Mouse (Mus musculus): ENCODE data around the gene Antxrl. TPM values are rescaled to one million over a fixed set of nuclear protein-coding genes. Genes with fewer than 3 reads are reported as not detected.

Antxrl gene
- polyA plus RNA-seq, 1 experiment from 2014 or later = not detected

GRCm38 (mm10) chr14:34107594-34107993, 55.1 kb downstream of the Antxrl start:
- ATAC-seq (replicated peaks; ENCODE audit: insufficient number of reproducible peaks, low FRiP score, low TSS enrichment) = no peak
- no peak overlapping the region for H3K4me3 ChIP-seq (ENCODE audit: low read depth, low read length)
- WGBS (ENCODE audit: insufficient replicate concordance) = 76% methylated on average over 4 of the region's 4 CpGs

GRCm38 (mm10) chr14:34114311-34114710, 61.8 kb downstream of the Antxrl start:
- H3K36me3 ChIP-seq (ENCODE audit: control insufficient read depth, insufficient read depth, low read length) = no peaks in the 10 kb centered on the region
- no peak overlapping the region for H3K4me3 ChIP-seq (ENCODE audit: low read depth, low read length)
- H3K27ac ChIP-seq (ENCODE audit: low read depth, low read length) = no peak overlapping the region
- no peaks in the 10 kb centered on the region for H3K9me3 ChIP-seq (replicated peaks; ENCODE audit: control insufficient read depth, low read length)
- H3K4me2 ChIP-seq = no peak overlapping the region
- H3K4me1 ChIP-seq (ENCODE audit: control insufficient read depth, insufficient read depth, low read length) = no peaks in the 10 kb centered on the region
- no peak for ATAC-seq (replicated peaks; ENCODE audit: insufficient number of reproducible peaks, low FRiP score, low TSS enrichment)
- WGBS (ENCODE audit: insufficient replicate concordance) = 76% methylated on average over 4 of the region's 4 CpGs
- no peaks in the 10 kb centered on the region for H3K27me3 ChIP-seq (ENCODE audit: control insufficient read depth, insufficient read depth, low read length)
- H3K9ac ChIP-seq (ENCODE audit: low read depth, low read length) = no peak overlapping the region

More at GRCm38 (mm10) chr14:34107594-34107993, 55.1 kb downstream of the Antxrl start:
- Histone ChIP-seq H3K4me2 (no peak overlapping the region), H3K9ac (ENCODE audit: low read depth, low read length) (no peak overlapping the region), H3K27ac (ENCODE audit: low read depth, low read length) (no peak overlapping the region), H3K9me3 (replicated peaks; ENCODE audit: control insufficient read depth, low read length) (no peaks in the 10 kb centered on the region), H3K36me3 (ENCODE audit: control insufficient read depth, insufficient read depth, low read length) (no peaks in the 10 kb centered on the region), H3K4me1 (ENCODE audit: control insufficient read depth, insufficient read depth, low read length) (peaks cover 3% of the 10 kb centered on the region; the same call in 1 of the 2 replicates), H3K27me3 (ENCODE audit: control insufficient read depth, insufficient read depth, low read length) (no peaks in the 10 kb centered on the region)

DNA sequence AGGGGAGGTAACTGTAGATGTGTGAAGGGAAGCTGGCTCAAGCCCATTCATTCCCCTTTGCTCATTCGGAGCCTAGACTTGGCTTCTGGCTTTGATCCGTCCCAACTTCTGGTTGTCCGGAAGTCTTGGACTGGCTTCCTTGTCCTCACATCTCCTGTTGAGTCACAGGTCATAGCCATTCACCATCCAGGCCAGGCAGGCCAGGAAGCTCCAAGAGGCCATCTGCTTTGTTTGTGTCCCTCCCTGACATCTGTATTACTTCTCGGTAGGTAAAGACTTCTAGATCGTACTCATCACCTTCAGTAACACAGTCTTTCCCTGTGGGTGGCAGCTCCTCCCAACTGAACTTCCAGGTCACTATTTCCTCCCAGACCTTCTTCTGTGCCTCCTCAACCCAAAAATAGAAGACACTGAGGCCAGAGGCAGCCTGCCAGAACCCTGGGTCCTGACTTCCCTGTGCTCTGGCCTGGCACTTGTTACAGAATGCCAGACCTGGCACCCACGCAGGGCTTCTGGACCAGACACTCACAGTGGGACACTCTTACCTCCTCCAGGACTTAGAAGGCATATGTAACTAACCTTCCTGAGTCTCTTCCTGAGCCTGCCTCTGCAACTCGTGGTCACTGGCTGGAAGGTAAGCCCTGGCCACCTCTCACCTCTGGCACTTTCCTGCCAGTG, 66.7 kb downstream of the Antxrl start:
- no peaks in the 10 kb centered on the region for H3K36me3 ChIP-seq (ENCODE audit: control insufficient read depth, insufficient read depth, low read length)
- H3K4me1 ChIP-seq (ENCODE audit: control insufficient read depth, insufficient read depth, low read length) = no peaks in the 10 kb centered on the region
- no peak overlapping the region for H3K27ac ChIP-seq (ENCODE audit: low read depth, low read length)
- 77% methylated on average over 7 of the region's 7 CpGs for WGBS (ENCODE audit: insufficient replicate concordance)
- H3K9me3 ChIP-seq (replicated peaks; ENCODE audit: control insufficient read depth, low read length) = no peaks in the 10 kb centered on the region
- no peak overlapping the region for H3K4me3 ChIP-seq (ENCODE audit: low read depth, low read length)
- no peak overlapping the region for H3K9ac ChIP-seq (ENCODE audit: low read depth, low read length)
- H3K4me2 ChIP-seq = no peak overlapping the region
- ATAC-seq (replicated peaks; ENCODE audit: insufficient number of reproducible peaks, low FRiP score, low TSS enrichment) = no peak
- H3K27me3 ChIP-seq (ENCODE audit: control insufficient read depth, insufficient read depth, low read length) = no peaks in the 10 kb centered on the region

GRCm38 (mm10) chr14:34120016-34120910, 67.8 kb downstream of the Antxrl start:
- H3K27me3 ChIP-seq (ENCODE audit: control insufficient read depth, insufficient read depth, low read length) = no peaks in the 10 kb centered on the region
- H3K4me2 ChIP-seq = no peak overlapping the region
- WGBS (ENCODE audit: insufficient replicate concordance) = 65% methylated on average over 12 of the region's 12 CpGs
- H3K9me3 ChIP-seq (replicated peaks; ENCODE audit: control insufficient read depth, low read length) = no peaks in the 10 kb centered on the region
- H3K36me3 ChIP-seq (ENCODE audit: control insufficient read depth, insufficient read depth, low read length) = no peaks in the 10 kb centered on the region
- no peak overlapping the region for H3K9ac ChIP-seq (ENCODE audit: low read depth, low read length)
- no peak for ATAC-seq (replicated peaks; ENCODE audit: insufficient number of reproducible peaks, low FRiP score, low TSS enrichment)
- no peak overlapping the region for H3K27ac ChIP-seq (ENCODE audit: low read depth, low read length)
- H3K4me3 ChIP-seq (ENCODE audit: low read depth, low read length) = no peak overlapping the region
- no peaks in the 10 kb centered on the region for H3K4me1 ChIP-seq (ENCODE audit: control insufficient read depth, insufficient read depth, low read length)

DNA sequence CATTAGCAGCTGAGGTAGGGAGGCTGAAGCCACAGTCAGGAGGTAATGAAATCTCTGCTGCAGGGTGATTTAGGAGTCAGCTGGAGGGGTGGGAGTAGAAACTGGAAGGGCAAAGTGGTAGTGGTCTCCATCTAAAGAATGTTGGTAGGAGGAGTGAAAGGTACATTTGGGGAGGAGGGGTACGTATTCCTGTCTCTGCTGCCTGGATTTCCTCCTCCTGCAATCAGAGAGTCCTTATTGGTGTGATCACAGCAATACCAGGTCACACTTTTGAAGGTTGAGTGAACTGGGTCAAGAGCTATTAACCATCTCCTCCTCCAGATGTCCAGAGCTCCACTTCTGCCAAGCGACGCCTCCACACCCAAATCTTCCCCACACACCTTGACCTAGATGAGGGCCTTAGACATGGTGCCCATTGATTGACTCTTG, 68.4 kb downstream of the Antxrl start:
- H3K9ac ChIP-seq (ENCODE audit: low read depth, low read length) = no peak overlapping the region
- H3K36me3 ChIP-seq (ENCODE audit: control insufficient read depth, insufficient read depth, low read length) = no peaks in the 10 kb centered on the region
- ATAC-seq (replicated peaks; ENCODE audit: insufficient number of reproducible peaks, low FRiP score, low TSS enrichment) = no peak
- no peaks in the 10 kb centered on the region for H3K4me1 ChIP-seq (ENCODE audit: control insufficient read depth, insufficient read depth, low read length)
- 77% methylated on average over 3 of the region's 3 CpGs for WGBS (ENCODE audit: insufficient replicate concordance)
- H3K4me2 ChIP-seq = no peak overlapping the region
- no peak overlapping the region for H3K27ac ChIP-seq (ENCODE audit: low read depth, low read length)
- H3K27me3 ChIP-seq (ENCODE audit: control insufficient read depth, insufficient read depth, low read length) = no peaks in the 10 kb centered on the region
- H3K4me3 ChIP-seq (ENCODE audit: low read depth, low read length) = no peak overlapping the region
- H3K9me3 ChIP-seq (replicated peaks; ENCODE audit: control insufficient read depth, low read length) = no peaks in the 10 kb centered on the region

GRCm38 (mm10) chr14:34121691-34122090, 69.2 kb downstream of the Antxrl start:
- no peak overlapping the region for H3K27ac ChIP-seq (ENCODE audit: low read depth, low read length)
- no peaks in the 10 kb centered on the region for H3K4me1 ChIP-seq (ENCODE audit: control insufficient read depth, insufficient read depth, low read length)
- H3K9ac ChIP-seq (ENCODE audit: low read depth, low read length) = no peak overlapping the region
- 91% methylated on average over 4 of the region's 4 CpGs for WGBS (ENCODE audit: insufficient replicate concordance)
- no peak overlapping the region for H3K4me3 ChIP-seq (ENCODE audit: low read depth, low read length)
- H3K27me3 ChIP-seq (ENCODE audit: control insufficient read depth, insufficient read depth, low read length) = no peaks in the 10 kb centered on the region
- H3K4me2 ChIP-seq = no peak overlapping the region
- H3K36me3 ChIP-seq (ENCODE audit: control insufficient read depth, insufficient read depth, low read length) = no peaks in the 10 kb centered on the region
- no peak for ATAC-seq (replicated peaks; ENCODE audit: insufficient number of reproducible peaks, low FRiP score, low TSS enrichment)
- H3K9me3 ChIP-seq (replicated peaks; ENCODE audit: control insufficient read depth, low read length) = no peaks in the 10 kb centered on the region

Other genes starting within 250 kb of the Antxrl start
- gene Gdf10, start 129.1 kb upstream of the Antxrl start, polyA plus RNA-seq (2014; fragmentation: Nextera tagmentation; extraction: Ambion mirVana) = 2.1 and 2.2 TPM in 2 replicates
- gene Gdf2, start 111.7 kb upstream of the Antxrl start, polyA plus RNA-seq (2014; fragmentation: Nextera tagmentation; extraction: Ambion mirVana) = 0.51 and 0.64 TPM in 2 replicates
- 0.03 and 0.24 TPM in 2 replicates for gene Rbp3, start 98.7 kb upstream of the Antxrl start, polyA plus RNA-seq (2014; fragmentation: Nextera tagmentation; extraction: Ambion mirVana)
- gene Zfp488, start 73.9 kb upstream of the Antxrl start, polyA plus RNA-seq (2014; fragmentation: Nextera tagmentation; extraction: Ambion mirVana) = not detected in 2 replicates
- gene Gm30083, start 37.5 kb upstream of the Antxrl start, polyA plus RNA-seq (2014; fragmentation: Nextera tagmentation; extraction: Ambion mirVana) = not detected in 2 replicates
- not detected in 2 replicates for gene Gm5460, start 35.9 kb upstream of the Antxrl start, polyA plus RNA-seq (2014; fragmentation: Nextera tagmentation; extraction: Ambion mirVana)
- 1.1 and 1.4 TPM in 2 replicates for gene Anxa8, start 33.3 kb downstream of the Antxrl start, polyA plus RNA-seq (2014; fragmentation: Nextera tagmentation; extraction: Ambion mirVana)
- not detected in 2 replicates for gene A630023A22Rik, start 50.0 kb downstream of the Antxrl start, polyA plus RNA-seq (2014; fragmentation: Nextera tagmentation; extraction: Ambion mirVana)
- gene Npy4r, start 99.8 kb downstream of the Antxrl start, polyA plus RNA-seq (2014; fragmentation: Nextera tagmentation; extraction: Ambion mirVana) = 0.20 and 0.23 TPM in 2 replicates
- 0.04 and 0.08 TPM in 2 replicates for gene Gprin2, start 148.9 kb downstream of the Antxrl start, polyA plus RNA-seq (2014; fragmentation: Nextera tagmentation; extraction: Ambion mirVana)
- 0.16 TPM in 1 of 2 replicates, not detected in the other for gene Syt15, start 166.9 kb downstream of the Antxrl start, polyA plus RNA-seq (2014; fragmentation: Nextera tagmentation; extraction: Ambion mirVana)